In genomic region chr19:34647630-34648029, GRCm38 (mm10) we compare ENCODE assay signal across 4 mouse cellular contexts. TPM values are rescaled to one million over a fixed set of nuclear protein-coding genes. Genes with fewer than 3 reads are reported as not detected.
"Had no signal": no experiment of that assay in that cellular context is flagged by ENCODE, and none has a peak within 500 bp of the region (broad histone marks: within the 10 kb centered on the region; RNA-seq: fewer than 3 reads in every experiment).

No protein-coding gene starts in this region.

RNA-seq across cellular contexts. Expression of gene Ifit1bl2, which starts 7.1 kb away (rescaled TPM):
- polyA plus RNA-seq: liver, adult 2 months had no signal

RNA-seq across cellular contexts. Expression of gene Ifit3b, which starts 39.9 kb away (rescaled TPM):
- polyA plus RNA-seq: heart, embryonic 10.5 days; hindbrain, embryonic 10.5 days; hindbrain, embryonic 12.5 days had no signal

RNA-seq across cellular contexts. Expression of gene Ifit1bl1, which starts 45.9 kb away (rescaled TPM):
- polyA plus RNA-seq: hindbrain, embryonic 10.5 days had no signal
